In genomic region chr12:112929562-112930352, GRCm38 (mm10) we compare ENCODE assay signal across 8 mouse cellular contexts. TPM values are rescaled to one million over a fixed set of nuclear protein-coding genes. Genes with fewer than 3 reads are reported as not detected.
A peak's percentile ranks its signal among the peaks of the same experiment; 100 is the strongest.
DNase-seq lines count a peak whose midpoint lies in the region; ATAC-seq and TF ChIP-seq lines count a peak whose summit lies in the region.

Gene Jag2 (minus strand): TSS chr12:112929776.

- H3K4me1 ChIP-seq in hindbrain, embryonic 12.5 days = peaks cover 37% of the 10 kb centered on the region

- under 1% methylated on average over 76 of the region's 85 CpGs for WGBS in hindbrain, embryonic 12.5 days

- H3K4me3 ChIP-seq in gastrocnemius, adult 2 months = peak within 1 kb of the TSS; percentile 84
- peak within 1 kb of the TSS; percentile 63 for H3K4me3 ChIP-seq in hindbrain, embryonic 12.5 days
- peak within 1 kb of the TSS; percentile 67 for H3K4me3 ChIP-seq in left cerebral cortex, adult 2 months

- intact Hi-C loops in gastrocnemius, adult 2 months (cut with DNase I) = no loop called here
- intact Hi-C loops in left cerebral cortex, adult 2 months (cut with DNase I) = loop anchor here (2.0 to 5.0 kb wide), 2 partner anchors 52 to 101 kb away; partner anchors contain the start of gene Cdca4

- peak within 1 kb of the TSS; percentile 74 for H3K9ac ChIP-seq in hindbrain, embryonic 12.5 days

- peak within 1 kb of the TSS; percentile 92 for H3K27ac ChIP-seq in gastrocnemius, adult 2 months
- peak within 1 kb of the TSS; percentile 83 for H3K27ac ChIP-seq in hindbrain, embryonic 12.5 days
- H3K27ac ChIP-seq in left cerebral cortex, adult 2 months = peak within 1 kb of the TSS; percentile 90

- peak; percentile 79 for DNase-seq in ZHBTc4 (ENCODE audit: low read depth, low spot score)
- DNase-seq in cerebellum, postnatal 36 days = peak; percentile 32 to 54
- DNase-seq in gastrocnemius, adult 2 months = peak; percentile 91
- peak; percentile 72 to 73 for DNase-seq in left cerebral cortex, adult 2 months (ENCODE audit: extremely low spot score in 1 of 2, low spot score in 2 of 2)
- peak; percentile 45 for DNase-seq in lung, postnatal 25 days (ENCODE audit: low spot score)
- peak; percentile 61 to 71 for DNase-seq in right cerebral cortex, postnatal 36 days (ENCODE audit: low spot score in 2 of 2)
- no peak for DNase-seq in T-cell, adult 2 months (ENCODE audit: low spot score)

- ATAC-seq in hindbrain, embryonic 12.5 days (ENCODE audit: low FRiP score) = peak; percentile 63

- peak; percentile 63 for TF ChIP-seq CTCF in gastrocnemius, adult 2 months (IDR thresholded peaks at IDR 0.05)
- TF ChIP-seq CTCF in left cerebral cortex, adult 2 months (IDR thresholded peaks at IDR 0.05) = no peak; the same call in none of the 2 replicates

- peaks cover 67% of the 10 kb centered on the region for H3K27me3 ChIP-seq in hindbrain, embryonic 12.5 days

- H3K9me3 ChIP-seq in hindbrain, embryonic 12.5 days (replicated peaks) = no peaks in the 10 kb centered on the region

- peak within 1 kb of the TSS; percentile 83 for H3K4me2 ChIP-seq in hindbrain, embryonic 12.5 days (replicated peaks)

- H3K36me3 ChIP-seq in hindbrain, embryonic 12.5 days = no peaks in the 10 kb centered on the region

RNA-seq across cellular contexts. Expression of gene Jag2, which starts in this region (rescaled TPM):
- total RNA-seq in gastrocnemius, adult 2 months (2021) = 10 to 100 TPM; 20.3 to 30.2 TPM
- 9.4 and 10.3 TPM in 2 replicates for polyA plus RNA-seq in hindbrain, embryonic 12.5 days (2016; fragmentation: Nextera tagmentation; extraction: Ambion mirVana)
- total RNA-seq in left cerebral cortex, adult 2 months (2021) = 10 to 100 TPM; 57.9 to 62.2 TPM
